Mouse (Mus musculus): ENCODE results near the gene Ldlr.

DNA sequence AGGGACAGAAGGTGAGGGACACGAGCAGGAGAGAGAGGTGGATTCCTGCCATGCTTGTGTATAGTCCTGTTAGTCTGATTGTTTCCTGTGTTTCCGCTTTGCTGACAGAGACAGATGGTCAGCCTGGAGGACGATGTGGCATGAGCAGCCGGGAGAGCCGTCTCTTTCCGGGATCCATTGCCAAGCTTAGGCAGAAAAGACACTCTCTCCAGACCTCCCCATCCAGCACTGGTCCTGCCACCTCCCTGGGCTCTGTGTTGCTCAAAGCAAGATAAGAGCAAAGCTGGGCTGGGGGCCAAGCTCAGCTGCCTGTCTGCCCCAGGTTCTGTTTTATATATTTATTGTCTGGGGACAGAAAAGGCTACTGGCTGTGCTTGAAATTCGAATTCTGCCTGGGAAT, 24.8 kb downstream of the Ldlr start:
- TF ChIP-seq CTCF (conservative IDR thresholded peaks at IDR 0.05; ENCODE audit: low read length) (no peak), POU5F1 (IDR thresholded peaks at IDR 0.05; ENCODE audit: borderline replicate concordance, low read length) (no peak)

Measured in E14TG2a.4 (cell line).